Mouse (Mus musculus): ENCODE results near the gene Usp3. TPM values are rescaled to one million over a fixed set of nuclear protein-coding genes. Genes with fewer than 3 reads are reported as not detected.

Gene Usp3
- total and polyA plus RNA-seq, 3 experiments = 7.2 to 20.7 (median 20.6) TPM

GRCm38 (mm10) chr9:66625974-66626530, 33.1 kb upstream of the Usp3 start:
- Histone ChIP-seq H3K4me3 (no peak overlapping the region), H3K27ac (no peak overlapping the region), H3K36me3 (ENCODE audit: control insufficient read depth, insufficient read depth, low read length) (no peaks in the 10 kb centered on the region; the same call in 1 of the 2 replicates), H3K27me3 (ENCODE audit: control insufficient read depth, insufficient read depth, low read length) (no peaks in the 10 kb centered on the region), H3K79me2 (replicated peaks; ENCODE audit: control insufficient read depth, insufficient read depth, low read length) (no peaks in the 10 kb centered on the region), H3K4me1 (ENCODE audit: control insufficient read depth, insufficient read depth, low read length) (peaks cover 10% of the 10 kb centered on the region), H3K9ac (ENCODE audit: low read depth, low read length) (no peak overlapping the region)
- DNase-seq = no peak
- WGBS = 91% methylated on average over 4 of the region's 4 CpGs
- no peak for TF ChIP-seq EP300 (IDR thresholded peaks at IDR 0.05; ENCODE audit: insufficient read depth, low read depth, low read length)
- intact Hi-C loops (cut with DNase I) = no loop called here

DNA sequence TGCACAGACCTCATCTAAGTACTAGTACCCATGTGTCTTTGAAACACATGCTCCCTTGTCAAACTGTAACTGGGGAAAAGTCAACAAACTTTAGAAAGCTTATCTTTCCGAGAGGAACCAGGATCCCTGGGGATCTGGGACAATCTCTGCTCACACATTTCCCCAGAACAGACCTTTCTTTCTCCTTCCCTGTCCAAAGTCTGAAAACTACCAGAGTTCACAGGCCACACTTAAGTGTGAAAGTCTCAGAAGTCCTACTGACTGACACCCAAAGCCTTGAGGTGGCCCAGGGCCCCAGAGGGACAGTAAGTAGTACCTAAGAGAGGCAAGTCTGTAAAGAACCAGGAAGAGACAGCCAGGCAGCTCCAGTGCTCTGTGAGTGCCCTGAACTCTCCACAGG, 31.9 kb upstream of the Usp3 start:
- Histone ChIP-seq H3K4me3 (no peak overlapping the region), H3K4me1 (ENCODE audit: control insufficient read depth, insufficient read depth, low read length) (peaks cover 12% of the 10 kb centered on the region), H3K27ac (no peak overlapping the region), H3K27me3 (ENCODE audit: control insufficient read depth, insufficient read depth, low read length) (no peaks in the 10 kb centered on the region), H3K36me3 (ENCODE audit: control insufficient read depth, insufficient read depth, low read length) (peaks cover 2% of the 10 kb centered on the region), H3K79me2 (replicated peaks; ENCODE audit: control insufficient read depth, insufficient read depth, low read length) (no peaks in the 10 kb centered on the region), H3K9ac (ENCODE audit: low read depth, low read length) (no peak overlapping the region)
- WGBS = 33% methylated on average over 1 of the region's 1 CpGs
- intact Hi-C loops (cut with DNase I) = no loop called here
- DNase-seq = no peak
- no peak for TF ChIP-seq POLR2A (IDR thresholded peaks at IDR 0.05; ENCODE audit: insufficient read depth, low read depth, low read length)
- no peak for TF ChIP-seq EP300 (IDR thresholded peaks at IDR 0.05; ENCODE audit: insufficient read depth, low read depth, low read length)
- TF ChIP-seq CTCF (IDR thresholded peaks at IDR 0.05) = no peak

DNA sequence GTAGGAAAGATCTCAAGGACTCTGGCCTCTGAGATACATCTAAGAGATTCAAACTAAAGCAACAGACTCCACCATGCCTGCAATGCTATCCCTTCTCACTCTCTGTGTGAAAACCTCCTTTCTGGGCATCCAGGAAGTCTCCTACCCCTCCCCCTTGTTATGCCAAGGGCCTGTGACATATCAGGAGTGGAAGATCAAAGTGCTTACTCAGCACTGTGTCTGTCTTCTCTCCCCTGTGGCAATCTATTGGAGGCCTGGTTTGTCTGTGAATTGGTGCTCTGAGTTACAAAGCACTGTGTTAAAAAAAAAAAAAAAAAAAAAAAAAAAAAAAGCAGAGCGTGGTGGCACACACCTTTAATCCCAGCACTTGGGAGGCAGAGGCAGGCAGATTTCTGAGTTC, 30.7 kb upstream of the Usp3 start:
- WGBS = no CpG with 5 or more reads among the region's 1 CpGs

GRCm38 (mm10) chr9:66620581-66620981, 27.6 kb upstream of the Usp3 start:
- intact Hi-C loops (cut with DNase I) = no loop called here
- Histone ChIP-seq H3K27ac (peak overlapping the region; percentile 38), H3K9ac (ENCODE audit: low read depth, low read length) (no peak overlapping the region), H3K36me3 (ENCODE audit: control insufficient read depth, insufficient read depth, low read length) (peaks cover 2% of the 10 kb centered on the region), H3K4me1 (ENCODE audit: control insufficient read depth, insufficient read depth, low read length) (peaks cover 12% of the 10 kb centered on the region), H3K4me3 (no peak overlapping the region), H3K27me3 (ENCODE audit: control insufficient read depth, insufficient read depth, low read length) (no peaks in the 10 kb centered on the region), H3K79me2 (replicated peaks; ENCODE audit: control insufficient read depth, insufficient read depth, low read length) (no peaks in the 10 kb centered on the region)
- WGBS = 2% methylated on average over 6 of the region's 6 CpGs
- TF ChIP-seq POLR2A (IDR thresholded peaks at IDR 0.05; ENCODE audit: insufficient read depth, low read depth, low read length) (no peak), EP300 (IDR thresholded peaks at IDR 0.05; ENCODE audit: insufficient read depth, low read depth, low read length) (peak; percentile 91)
- DNase-seq = peak; percentile 65 to 86

More for the DNA sequence above, 30.7 kb upstream of the Usp3 start:
- no peak for DNase-seq
- no peaks in the 10 kb centered on the region for H3K79me2 ChIP-seq (replicated peaks; ENCODE audit: control insufficient read depth, insufficient read depth, low read length)
- H3K4me1 ChIP-seq (ENCODE audit: control insufficient read depth, insufficient read depth, low read length) = peaks cover 12% of the 10 kb centered on the region
- H3K4me3 ChIP-seq = no peak overlapping the region
- H3K9ac ChIP-seq (ENCODE audit: low read depth, low read length) = no peak overlapping the region
- no peak overlapping the region for H3K27ac ChIP-seq
- intact Hi-C loops (cut with DNase I) = no loop called here
- peaks cover 2% of the 10 kb centered on the region for H3K36me3 ChIP-seq (ENCODE audit: control insufficient read depth, insufficient read depth, low read length)
- TF ChIP-seq CTCF (IDR thresholded peaks at IDR 0.05) (no peak), EP300 (IDR thresholded peaks at IDR 0.05; ENCODE audit: insufficient read depth, low read depth, low read length) (no peak), POLR2A (IDR thresholded peaks at IDR 0.05; ENCODE audit: insufficient read depth, low read depth, low read length) (no peak)
- no peaks in the 10 kb centered on the region for H3K27me3 ChIP-seq (ENCODE audit: control insufficient read depth, insufficient read depth, low read length)

- peaks cover 14% of the 10 kb centered on the region for H3K4me1 ChIP-seq (ENCODE audit: control insufficient read depth, insufficient read depth, low read length)
- H3K36me3 ChIP-seq (ENCODE audit: control insufficient read depth, insufficient read depth, low read length) = peaks cover 2% of the 10 kb centered on the region
- no peaks in the 10 kb centered on the region for H3K79me2 ChIP-seq (replicated peaks; ENCODE audit: control insufficient read depth, insufficient read depth, low read length)
- no peak overlapping the region for H3K9ac ChIP-seq (ENCODE audit: low read depth, low read length)
- intact Hi-C loops (cut with DNase I) = no loop called here
- TF ChIP-seq CTCF (IDR thresholded peaks at IDR 0.05) (no peak), EP300 (IDR thresholded peaks at IDR 0.05; ENCODE audit: insufficient read depth, low read depth, low read length) (no peak), POLR2A (IDR thresholded peaks at IDR 0.05; ENCODE audit: insufficient read depth, low read depth, low read length) (no peak)
- no peaks in the 10 kb centered on the region for H3K27me3 ChIP-seq (ENCODE audit: control insufficient read depth, insufficient read depth, low read length)
- no peak overlapping the region for H3K4me3 ChIP-seq
- peak overlapping the region; percentile 34 for H3K27ac ChIP-seq
- 52% methylated on average over 1 of the region's 1 CpGs for WGBS
- no peak for DNase-seq
Observed at GRCm38 (mm10) chr9:66620055-66620454, 27.1 kb upstream of the Usp3 start.

GRCm38 (mm10) chr9:66617812-66618211, 24.9 kb upstream of the Usp3 start:
- intact Hi-C loops (cut with DNase I) = no loop called here
- no peak for DNase-seq
- no peak overlapping the region for H3K4me3 ChIP-seq
- H3K79me2 ChIP-seq (replicated peaks; ENCODE audit: control insufficient read depth, insufficient read depth, low read length) = no peaks in the 10 kb centered on the region
- peaks cover 13% of the 10 kb centered on the region for H3K4me1 ChIP-seq (ENCODE audit: control insufficient read depth, insufficient read depth, low read length)
- H3K36me3 ChIP-seq (ENCODE audit: control insufficient read depth, insufficient read depth, low read length) = peaks cover 2% of the 10 kb centered on the region
- 100% methylated on average over 2 of the region's 2 CpGs for WGBS
- no peak overlapping the region for H3K27ac ChIP-seq
- H3K9ac ChIP-seq (ENCODE audit: low read depth, low read length) = no peak overlapping the region
- TF ChIP-seq POLR2A (IDR thresholded peaks at IDR 0.05; ENCODE audit: insufficient read depth, low read depth, low read length) (no peak), EP300 (IDR thresholded peaks at IDR 0.05; ENCODE audit: insufficient read depth, low read depth, low read length) (no peak), CTCF (IDR thresholded peaks at IDR 0.05) (no peak)
- no peaks in the 10 kb centered on the region for H3K27me3 ChIP-seq (ENCODE audit: control insufficient read depth, insufficient read depth, low read length)
